Mouse (Mus musculus) forebrain, embryonic 14.5 days (tissue): ENCODE data around the gene Dtd1. TPM values are rescaled to one million over a fixed set of nuclear protein-coding genes. Genes with fewer than 3 reads are reported as not detected.

ENCODE experiments used
- ATAC-seq: fragments of 200-750 bp; cut with Nextera tagmentation; 2 replicates; pipeline ENCODE4 v1.8.0; 2017; ENCODE audit warnings: mild to moderate bottlenecking, moderate library complexity
- DNase-seq: peaks from one replicate; pipeline ENCODE4 v3.0.0-alpha.2; 2015; ENCODE audit warnings: low spot score
- H3K27ac ChIP-seq: fragments of 300-500 bp; sonication (generic); 2 replicates; pipeline ENCODE4 v1.5.1; 2014; ENCODE audit warnings: low read depth, mild to moderate bottlenecking, control low read depth, low read length, moderate library complexity
- H3K27me3 ChIP-seq: fragments of 300-500 bp; sonication (generic); replicated peaks from 2 replicates; pipeline ENCODE4 v1.6.1; 2014; ENCODE audit warnings: low read length, control low read depth, mixed read lengths; ENCODE audit not compliant: control insufficient read depth, insufficient read depth
- H3K36me3 ChIP-seq: fragments of 300-500 bp; sonication (generic); 2 replicates; pipeline ENCODE4 v1.6.1; 2014; ENCODE audit warnings: low read length, control low read depth; ENCODE audit not compliant: control insufficient read depth, insufficient read depth
- H3K4me1 ChIP-seq: fragments of 300-500 bp; sonication (generic); 2 replicates; pipeline ENCODE4 v1.6.1; 2014; ENCODE audit warnings: antibody characterized with exemption, low read length, control low read depth; ENCODE audit not compliant: control insufficient read depth, insufficient read depth
- H3K4me2 ChIP-seq: fragments of 300-500 bp; sonication (generic); 2 replicates; pipeline ENCODE4 v1.6.1; 2014; ENCODE audit warnings: mild to moderate bottlenecking, control low read depth, low read length
- H3K4me3 ChIP-seq: fragments of 300-500 bp; sonication (generic); 2 replicates; pipeline ENCODE4 v1.5.1; 2014; ENCODE audit warnings: low read depth, low read length, control low read depth
- H3K9ac ChIP-seq: fragments of 300-500 bp; sonication (generic); 2 replicates; pipeline ENCODE4 v1.6.1; 2014; ENCODE audit warnings: mild to moderate bottlenecking, low read length, control low read depth, moderate library complexity
- H3K9me3 ChIP-seq: fragments of 300-500 bp; sonication (generic); replicated peaks from 2 replicates; pipeline ENCODE4 v1.6.1; 2016; ENCODE audit warnings: low read length, control low read depth, mixed read lengths; ENCODE audit not compliant: control insufficient read depth
- WGBS: fragments of 180-500 bp; shearing (Covaris S2); extraction: QIAGEN DNeasy Blood & Tissue Kit; methylation state at CpG from one replicate; pipeline ENCODE4 v1.1.7; 2014; 5-methylcytosine and 5-hydroxymethylcytosine counted together
- polyA plus RNA-seq: library from polyadenylated mRNA; unstranded; fragments of >200 nt; fragmentation: Nextera tagmentation; extraction: Ambion mirVana; gene quantifications from 2 replicates; pipeline ENCODE4 v1.2.1, GENCODE M21; 2014

Gene Dtd1
- polyA plus RNA-seq, 1 experiment from 2014 or later: 69.7 TPM

GRCm38 (mm10) chr2:144637204-144637603 is 37.5 kb downstream of the Dtd1 start:
- Histone ChIP-seq H3K9me3 (no peaks in the 10 kb centered on the region), H3K4me2 (no peak overlapping the region), H3K27ac (no peak overlapping the region), H3K4me1 (no peaks in the 10 kb centered on the region), H3K4me3 (no peak overlapping the region), H3K27me3 (no peaks in the 10 kb centered on the region), H3K9ac (no peak overlapping the region), H3K36me3 (no peaks in the 10 kb centered on the region)
- 89% methylated on average over 4 of the region's 4 CpGs for WGBS
- no peak for DNase-seq
- ATAC-seq: no peak

GRCm38 (mm10) chr2:144637671-144638395 is 38.1 kb downstream of the Dtd1 start:
- no peaks in the 10 kb centered on the region for H3K4me1 ChIP-seq
- no peaks in the 10 kb centered on the region for H3K27me3 ChIP-seq
- H3K36me3 ChIP-seq: no peaks in the 10 kb centered on the region
- H3K27ac ChIP-seq: no peak overlapping the region
- no peak overlapping the region for H3K9ac ChIP-seq
- ATAC-seq (no peak), DNase-seq (peak; percentile 8)
- no peaks in the 10 kb centered on the region for H3K9me3 ChIP-seq
- H3K4me3 ChIP-seq: no peak overlapping the region
- 74% methylated on average over 12 of the region's 12 CpGs for WGBS
- no peak overlapping the region for H3K4me2 ChIP-seq

GRCm38 (mm10) chr2:144638719-144639118 is 39.0 kb downstream of the Dtd1 start:
- H3K4me3 ChIP-seq: no peak overlapping the region
- H3K4me1 ChIP-seq: no peaks in the 10 kb centered on the region
- no peaks in the 10 kb centered on the region for H3K27me3 ChIP-seq
- DNase-seq: peak; percentile 40
- no peaks in the 10 kb centered on the region for H3K9me3 ChIP-seq
- H3K27ac ChIP-seq: no peak overlapping the region
- no peaks in the 10 kb centered on the region for H3K36me3 ChIP-seq
- H3K4me2 ChIP-seq: no peak overlapping the region
- ATAC-seq: no peak
- H3K9ac ChIP-seq: no peak overlapping the region
- WGBS: 69% methylated on average over 4 of the region's 4 CpGs

GRCm38 (mm10) chr2:144640101-144640500 is 40.4 kb downstream of the Dtd1 start:
- Histone ChIP-seq H3K9me3 (no peaks in the 10 kb centered on the region), H3K4me1 (no peaks in the 10 kb centered on the region), H3K27ac (no peak overlapping the region), H3K4me2 (no peak overlapping the region), H3K4me3 (no peak overlapping the region), H3K27me3 (no peaks in the 10 kb centered on the region), H3K36me3 (no peaks in the 10 kb centered on the region), H3K9ac (no peak overlapping the region)
- ATAC-seq: no peak
- DNase-seq: no peak
- WGBS: 74% methylated on average over 7 of the region's 7 CpGs

GRCm38 (mm10) chr2:144641991-144642390 is 42.3 kb downstream of the Dtd1 start:
- no peaks in the 10 kb centered on the region for H3K36me3 ChIP-seq
- H3K27me3 ChIP-seq: no peaks in the 10 kb centered on the region
- no peak overlapping the region for H3K4me2 ChIP-seq
- DNase-seq (no peak), ATAC-seq (no peak)
- H3K4me3 ChIP-seq: no peak overlapping the region
- no peak overlapping the region for H3K9ac ChIP-seq
- no peaks in the 10 kb centered on the region for H3K9me3 ChIP-seq
- WGBS: 89% methylated on average over 4 of the region's 4 CpGs
- no peak overlapping the region for H3K27ac ChIP-seq
- no peaks in the 10 kb centered on the region for H3K4me1 ChIP-seq

GRCm38 (mm10) chr2:144646360-144646759 is 46.7 kb downstream of the Dtd1 start:
- WGBS: 66% methylated on average over 10 of the region's 10 CpGs
- no peak for ATAC-seq
- Histone ChIP-seq H3K9me3 (no peaks in the 10 kb centered on the region), H3K36me3 (no peaks in the 10 kb centered on the region), H3K4me3 (no peak overlapping the region), H3K27me3 (no peaks in the 10 kb centered on the region), H3K9ac (no peak overlapping the region), H3K4me1 (no peaks in the 10 kb centered on the region), H3K4me2 (no peak overlapping the region), H3K27ac (no peak overlapping the region)
- no peak for DNase-seq

GRCm38 (mm10) chr2:144647151-144647550 is 47.5 kb downstream of the Dtd1 start:
- 87% methylated on average over 4 of the region's 4 CpGs for WGBS
- no peak for ATAC-seq
- no peak overlapping the region for H3K27ac ChIP-seq

GRCm38 (mm10) chr2:144649960-144650359 is 50.3 kb downstream of the Dtd1 start:
- ATAC-seq (no peak), DNase-seq (no peak)
- Histone ChIP-seq H3K9ac (no peak overlapping the region), H3K4me1 (no peaks in the 10 kb centered on the region), H3K9me3 (no peaks in the 10 kb centered on the region), H3K27me3 (no peaks in the 10 kb centered on the region), H3K4me3 (no peak overlapping the region), H3K27ac (no peak overlapping the region), H3K4me2 (no peak overlapping the region), H3K36me3 (no peaks in the 10 kb centered on the region)
- 100% methylated on average over 1 of the region's 1 CpGs for WGBS

More at GRCm38 (mm10) chr2:144647151-144647550, 47.5 kb downstream of the Dtd1 start:
- H3K4me1 ChIP-seq: no peaks in the 10 kb centered on the region
- no peak for DNase-seq
- no peak overlapping the region for H3K4me3 ChIP-seq
- no peaks in the 10 kb centered on the region for H3K36me3 ChIP-seq
- H3K4me2 ChIP-seq: no peak overlapping the region
- H3K27me3 ChIP-seq: no peaks in the 10 kb centered on the region
- H3K9me3 ChIP-seq: no peaks in the 10 kb centered on the region
- no peak overlapping the region for H3K9ac ChIP-seq

- Histone ChIP-seq H3K36me3 (no peaks in the 10 kb centered on the region), H3K4me1 (no peaks in the 10 kb centered on the region), H3K4me2 (no peak overlapping the region), H3K9ac (no peak overlapping the region), H3K4me3 (no peak overlapping the region), H3K27me3 (no peaks in the 10 kb centered on the region), H3K9me3 (no peaks in the 10 kb centered on the region), H3K27ac (no peak overlapping the region)
- DNase-seq (no peak), ATAC-seq (no peak)
- 88% methylated on average over 4 of the region's 4 CpGs for WGBS
Measured at GRCm38 (mm10) chr2:144652841-144653240, 53.1 kb downstream of the Dtd1 start.
